In genomic region chr11:50459250-50459649, GRCm38 (mm10) we compare ENCODE assay signal across 27 mouse cellular contexts. TPM values are rescaled to one million over a fixed set of nuclear protein-coding genes. Genes with fewer than 3 reads are reported as not detected.
DNase-seq lines count a peak whose midpoint lies in the region; ATAC-seq and TF ChIP-seq lines count a peak whose summit lies in the region.
"Had no signal": no experiment of that assay in that cellular context is flagged by ENCODE, and none has a peak within 500 bp of the region (broad histone marks: within the 10 kb centered on the region; RNA-seq: fewer than 3 reads in every experiment).

No protein-coding gene starts in this region.

- no peak overlapping the region for H3K4me2 ChIP-seq in kidney, embryonic 15.5 days
- H3K4me2 ChIP-seq: embryonic facial prominence, embryonic 15.5 days; forebrain, embryonic 12.5 days; limb, embryonic 15.5 days; liver, embryonic 13.5 days; midbrain, embryonic 15.5 days; stomach, embryonic 15.5 days had no signal

- H3K9ac ChIP-seq in kidney, embryonic 15.5 days, result no peak overlapping the region
- H3K9ac ChIP-seq: embryonic facial prominence, embryonic 15.5 days; forebrain, embryonic 12.5 days; forebrain, postnatal 0 days; limb, embryonic 15.5 days; liver, embryonic 13.5 days; midbrain, embryonic 15.5 days; stomach, embryonic 15.5 days had no signal

- peaks cover 21% of the 10 kb centered on the region for H3K27me3 ChIP-seq in kidney, embryonic 15.5 days
- H3K27me3 ChIP-seq: embryonic facial prominence, embryonic 15.5 days; limb, embryonic 15.5 days; midbrain, embryonic 15.5 days; stomach, embryonic 15.5 days had no signal

- TF ChIP-seq CTCF in brain, embryonic 14.5 days (IDR thresholded peaks at IDR 0.05; ENCODE audit: borderline replicate concordance, extremely low read depth, insufficient read depth, insufficient read length), result no peak

- H3K27ac ChIP-seq in kidney, embryonic 15.5 days, result no peak overlapping the region
- H3K27ac ChIP-seq: embryonic facial prominence, embryonic 10.5 days; embryonic facial prominence, embryonic 15.5 days; forebrain, embryonic 12.5 days; kidney, postnatal 0 days; limb, embryonic 10.5 days; limb, embryonic 15.5 days; liver, embryonic 13.5 days; midbrain, embryonic 10.5 days; midbrain, embryonic 15.5 days; stomach, embryonic 15.5 days had no signal

- H3K4me3 ChIP-seq in kidney, embryonic 15.5 days (replicated peaks), result no peak overlapping the region
- H3K4me3 ChIP-seq: embryonic facial prominence, embryonic 10.5 days; embryonic facial prominence, embryonic 15.5 days; forebrain, embryonic 12.5 days; limb, embryonic 10.5 days; limb, embryonic 15.5 days; liver, embryonic 13.5 days; midbrain, embryonic 10.5 days; midbrain, embryonic 15.5 days; stomach, embryonic 15.5 days had no signal

- peaks cover 15% of the 10 kb centered on the region for H3K4me1 ChIP-seq in kidney, embryonic 15.5 days
- H3K4me1 ChIP-seq: liver, embryonic 13.5 days had no signal

- TF ChIP-seq POLR2A in brain, embryonic 14.5 days (IDR thresholded peaks at IDR 0.05; ENCODE audit: borderline replicate concordance, extremely low read depth, insufficient read depth, insufficient read length, poor library complexity, severe bottlenecking), result no peak

- 73% methylated on average over 2 of the region's 2 CpGs for WGBS in kidney, embryonic 15.5 days

- no peaks in the 10 kb centered on the region for H3K36me3 ChIP-seq in kidney, embryonic 15.5 days
- H3K36me3 ChIP-seq: embryonic facial prominence, embryonic 10.5 days; embryonic facial prominence, embryonic 15.5 days; forebrain, embryonic 12.5 days; limb, embryonic 10.5 days; limb, embryonic 15.5 days; liver, embryonic 13.5 days; midbrain, embryonic 10.5 days; midbrain, embryonic 15.5 days; stomach, embryonic 15.5 days had no signal

- H3K9me3 ChIP-seq in kidney, embryonic 15.5 days (replicated peaks), result no peaks in the 10 kb centered on the region
- H3K9me3 ChIP-seq: embryonic facial prominence, embryonic 10.5 days; embryonic facial prominence, embryonic 15.5 days; forebrain, embryonic 12.5 days; limb, embryonic 10.5 days; limb, embryonic 15.5 days; liver, embryonic 13.5 days; midbrain, embryonic 10.5 days; midbrain, embryonic 15.5 days; stomach, embryonic 15.5 days had no signal

- DNase-seq in kidney, adult 11 months, result peak; percentile 46
- DNase-seq in kidney, postnatal 10 days, result no peak
- DNase-seq in kidney, postnatal 36 days, result peak; percentile 8 to 29
- peak; percentile 23 for DNase-seq in NIH3T3 (ENCODE audit: low read depth)
- peak; percentile 45 for DNase-seq in brain, embryonic 14.5 days (ENCODE audit: low read depth)
- DNase-seq: cerebellum, adult 2 months; cerebellum, postnatal 25 days; forebrain, postnatal 0 days; gastrocnemius, postnatal 10 days; liver, embryonic 13.5 days; lung, adult 18-20 months; lung, postnatal 10 days; right cerebral cortex, postnatal 25 days; thymus, adult 18-20 months; thymus, postnatal 25 days had no signal

- ATAC-seq in kidney, embryonic 15.5 days (replicated peaks; ENCODE audit: low FRiP score), result no peak
- no peak for ATAC-seq in monocyte, adult 5-6 weeks (replicated peaks; ENCODE audit: insufficient number of reproducible peaks, low FRiP score, low TSS enrichment, poor library complexity, severe bottlenecking)
- ATAC-seq: forebrain, postnatal 0 days; hindbrain, embryonic 16.5 days; midbrain, embryonic 15.5 days had no signal

RNA-seq across cellular contexts. Expression of gene Rufy1, which starts 28.3 kb away (rescaled TPM):
- 25.7 and 27.9 TPM in 2 replicates for polyA plus RNA-seq in kidney, embryonic 15.5 days (2015; fragmentation: Nextera tagmentation; extraction: Ambion mirVana)
- polyA plus RNA-seq in brain, embryonic 14.5 days (2012; rRNA removed), result 20.8 and 23.0 TPM in 2 replicates
- total RNA-seq in monocyte, adult 5-6 weeks (2017), result 47.8 to 49.7 TPM (median 48.4 TPM) in 3 replicates
